In the genomic region with DNA sequence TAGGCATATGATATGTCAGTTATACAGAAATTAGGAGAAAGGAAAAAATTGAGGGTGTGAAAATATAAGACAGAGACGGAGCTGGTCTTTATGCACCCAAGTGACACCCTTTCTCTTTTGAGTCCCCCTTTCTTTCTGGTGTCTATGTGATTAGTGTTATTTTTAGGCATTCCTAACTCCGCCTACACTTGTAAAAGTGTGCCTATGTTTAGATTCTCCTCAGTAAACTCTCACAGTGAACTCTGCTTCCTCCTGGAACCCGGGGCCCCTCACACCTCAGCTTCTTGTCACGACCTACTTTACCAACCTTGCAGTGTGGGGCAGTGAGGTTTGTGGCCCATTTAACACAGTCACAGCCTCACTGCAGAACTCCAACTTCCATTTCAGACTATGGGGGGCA, we compare ENCODE assay signal across 15 mouse cellular contexts.
"Had no signal": no experiment of that assay in that cellular context is flagged by ENCODE, and none has a peak within 500 bp of the region (broad histone marks: within the 10 kb centered on the region; RNA-seq: fewer than 3 reads in every experiment).

No protein-coding gene starts in this region.

- H3K27ac ChIP-seq: kidney, embryonic 15.5 days; liver, embryonic 13.5 days; lung, embryonic 15.5 days; macrophage; midbrain, embryonic 15.5 days; neural tube, embryonic 15.5 days had no signal

- H3K36me3 ChIP-seq: kidney, embryonic 15.5 days; liver, embryonic 13.5 days; lung, embryonic 15.5 days; midbrain, embryonic 15.5 days; neural tube, embryonic 15.5 days had no signal

- ATAC-seq: liver, postnatal 0 days had no signal

- DNase-seq: kidney, postnatal 14 days; liver; liver, embryonic 13.5 days; lung, postnatal 14 days; right cerebral cortex, adult 18-20 months; right cerebral cortex, postnatal 25 days; thymus, postnatal 36 days had no signal

- H3K9ac ChIP-seq: kidney, embryonic 15.5 days; liver, embryonic 13.5 days; liver, postnatal 0 days; lung, embryonic 15.5 days; midbrain, embryonic 15.5 days; neural tube, embryonic 15.5 days had no signal

- H3K4me1 ChIP-seq: liver, embryonic 13.5 days; megakaryocyte, embryonic 14.5 days had no signal

- H3K9me3 ChIP-seq: kidney, embryonic 15.5 days; liver, embryonic 13.5 days; lung, embryonic 15.5 days; megakaryocyte, embryonic 14.5 days; midbrain, embryonic 15.5 days; neural tube, embryonic 15.5 days had no signal

- H3K4me3 ChIP-seq: kidney, embryonic 15.5 days; liver, embryonic 13.5 days; lung, embryonic 15.5 days; megakaryocyte, embryonic 14.5 days; midbrain, embryonic 15.5 days; neural tube, embryonic 15.5 days had no signal

- H3K4me2 ChIP-seq: kidney, embryonic 15.5 days; liver, embryonic 13.5 days; lung, embryonic 15.5 days; midbrain, embryonic 11.5 days; midbrain, embryonic 15.5 days; neural tube, embryonic 15.5 days had no signal

- H3K27me3 ChIP-seq: kidney, embryonic 15.5 days; liver, embryonic 13.5 days; megakaryocyte, embryonic 14.5 days; midbrain, embryonic 15.5 days; neural tube, embryonic 15.5 days had no signal
